Mouse (Mus musculus) bone marrow, adult 2 months (tissue): ENCODE measurements around the gene Rbbp5.

Experiments used
- CTCF ChIP-seq: fragments of 200-500 bp; IDR thresholded peaks from 2 replicates; pipeline ENCODE4 v1.5.1; 2011; ENCODE audit warnings: low read length, control low read depth; ENCODE audit not compliant: control insufficient read depth, insufficient read depth
- POLR2A ChIP-seq: fragments of 200-500 bp; IDR thresholded peaks from 2 replicates; pipeline ENCODE4 v1.6.1; 2011; ENCODE audit warnings: low read depth, mild to moderate bottlenecking, control low read depth, low read length, borderline replicate concordance; ENCODE audit not compliant: control insufficient read depth

- TF ChIP-seq POLR2A (no peak), CTCF (no peak)
Observed at GRCm38 (mm10) chr1:132540701-132541100, 63.5 kb downstream of the Rbbp5 start.
